ENCODE assay signal across 8 mouse cellular contexts in genomic region chr14:121798411-121798799, GRCm38 (mm10). TPM values are rescaled to one million over a fixed set of nuclear protein-coding genes. Genes with fewer than 3 reads are reported as not detected.
DNase-seq lines count a peak whose midpoint lies in the region; ATAC-seq lines count a peak whose summit lies in the region.

No protein-coding gene starts in this region.

- peak; percentile 98 for DNase-seq in ES-CJ7 (ENCODE audit: low read depth, low spot score)
- DNase-seq in cerebellum, adult 11 months, result peak; percentile 95
- peak; percentile 96 for DNase-seq in forebrain, embryonic 14.5 days (ENCODE audit: low spot score)
- DNase-seq in heart, postnatal 14 days, result peak; percentile 84 to 86
- DNase-seq in layer of hippocampus, adult 11-12 months (ENCODE audit: low spot score), result peak; percentile 94
- DNase-seq in lung, adult 18-20 months, result peak; percentile 96 to 97
- DNase-seq in thymus, adult 18-20 months, result peak; percentile 81 to 85

- peaks cover 14% of the 10 kb centered on the region for H3K27me3 ChIP-seq in forebrain, embryonic 14.5 days (replicated peaks; ENCODE audit: control insufficient read depth, insufficient read depth, low read length)

- H3K4me1 ChIP-seq in forebrain, embryonic 14.5 days (ENCODE audit: control insufficient read depth, insufficient read depth, low read length), result no peaks in the 10 kb centered on the region

- peak overlapping the region; percentile 69 for H3K9ac ChIP-seq in forebrain, embryonic 14.5 days (ENCODE audit: low read length)

- under 1% methylated on average over 22 of the region's 22 CpGs for WGBS in forebrain, embryonic 14.5 days

- peak overlapping the region; percentile 44; the same call in 1 of the 2 replicates for H3K27ac ChIP-seq in forebrain, embryonic 14.5 days (ENCODE audit: low read depth, low read length)

- no peaks in the 10 kb centered on the region for H3K36me3 ChIP-seq in forebrain, embryonic 14.5 days (ENCODE audit: control insufficient read depth, insufficient read depth, low read length)

- peak overlapping the region; percentile 67 for H3K4me3 ChIP-seq in forebrain, embryonic 14.5 days (ENCODE audit: low read depth, low read length)

- no peaks in the 10 kb centered on the region for H3K9me3 ChIP-seq in forebrain, embryonic 14.5 days (replicated peaks; ENCODE audit: control insufficient read depth, low read length)

- ATAC-seq in forebrain, embryonic 14.5 days, result peak; percentile 91
- ATAC-seq in neutrophil, adult 5-6 weeks (ENCODE audit: extremely low read depth, insufficient number of reproducible peaks, low FRiP score, poor library complexity, severe bottlenecking), result peak; percentile 65

- intact Hi-C loops in heart, postnatal 14 days (cut with DNase I), result no loop called here

- H3K4me2 ChIP-seq in forebrain, embryonic 14.5 days (ENCODE audit: low read length), result peak overlapping the region; percentile 94

RNA-seq across cellular contexts. Expression of gene Dock9, which starts 0.8 kb away (rescaled TPM):
- polyA plus RNA-seq in forebrain, embryonic 14.5 days (2014; fragmentation: Nextera tagmentation; extraction: Ambion mirVana), result 8.5 and 12.6 TPM in 2 replicates
- total RNA-seq in heart, postnatal 14 days (2021), result 10 to 100 TPM; 41.2 to 45.2 TPM
- 20.7 and 21.2 TPM in 2 replicates for total RNA-seq in neutrophil, adult 5-6 weeks (2017)

Comparison
In these comparisons a context has a peak if more than half of its experiments do, and no peak if none do; other contexts are left out.
1. Peak in every context shown above with its lines: DNase-seq, ATAC-seq, H3K4me3 ChIP-seq and H3K27ac ChIP-seq.